Mouse (Mus musculus) heart, postnatal 4 days (tissue): ENCODE results near the gene Safb2. TPM values are rescaled to one million over a fixed set of nuclear protein-coding genes. Genes with fewer than 3 reads are reported as not detected.

Source experiments
- DNase-seq: peaks from one replicate; pipeline ENCODE4 v3.0.0; 2021
- total RNA-seq, 2 experiments: library from RNA; stranded (reverse); gene quantifications; 2 replicates each; pipeline ENCODE4 v1.2.3; 2021

Gene Safb2
- total RNA-seq, 2 experiments from 2014 or later, result 69.2 to 70.0 TPM

DNA sequence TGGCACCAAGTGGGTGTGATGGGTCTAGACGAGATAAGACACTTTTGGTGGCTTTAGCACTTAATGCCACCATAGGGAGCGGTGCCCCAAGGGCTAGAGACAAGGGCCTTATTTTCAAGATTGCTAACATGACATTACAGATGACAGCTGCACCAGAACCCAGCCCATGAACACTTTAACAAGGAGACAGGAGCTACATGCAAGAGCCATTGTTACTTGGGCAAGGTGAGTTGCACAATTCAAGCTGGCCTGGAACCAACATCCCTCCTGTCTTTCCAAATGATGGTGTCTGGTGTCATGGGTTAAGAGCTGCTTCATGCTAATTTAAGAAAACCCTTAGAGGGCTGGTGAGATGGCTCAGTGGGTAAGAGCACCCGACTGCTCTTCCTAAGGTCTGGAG lies 25.0 kb downstream of the Safb2 start:
- no peak for DNase-seq

DNA sequence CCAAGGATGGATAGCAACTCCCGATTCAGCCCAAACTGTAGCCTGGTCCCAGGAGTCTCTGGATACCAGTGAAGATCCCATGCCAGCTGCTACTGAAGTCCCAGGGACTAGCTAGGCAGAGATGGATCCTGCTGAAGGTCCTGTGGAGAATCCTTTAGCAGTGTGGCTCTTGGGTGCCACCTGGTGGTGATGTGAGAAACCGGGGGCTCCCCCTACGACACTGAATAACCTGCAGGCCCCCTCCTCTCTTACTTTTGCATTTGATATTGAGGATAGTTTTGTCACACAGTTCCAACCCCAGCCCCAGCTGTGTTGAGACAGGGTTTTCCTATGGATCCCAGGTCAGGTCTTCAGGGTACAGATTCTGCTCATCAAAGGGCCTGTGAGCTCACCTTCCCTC lies 25.9 kb downstream of the Safb2 start:
- DNase-seq, result peak; percentile 78

DNA sequence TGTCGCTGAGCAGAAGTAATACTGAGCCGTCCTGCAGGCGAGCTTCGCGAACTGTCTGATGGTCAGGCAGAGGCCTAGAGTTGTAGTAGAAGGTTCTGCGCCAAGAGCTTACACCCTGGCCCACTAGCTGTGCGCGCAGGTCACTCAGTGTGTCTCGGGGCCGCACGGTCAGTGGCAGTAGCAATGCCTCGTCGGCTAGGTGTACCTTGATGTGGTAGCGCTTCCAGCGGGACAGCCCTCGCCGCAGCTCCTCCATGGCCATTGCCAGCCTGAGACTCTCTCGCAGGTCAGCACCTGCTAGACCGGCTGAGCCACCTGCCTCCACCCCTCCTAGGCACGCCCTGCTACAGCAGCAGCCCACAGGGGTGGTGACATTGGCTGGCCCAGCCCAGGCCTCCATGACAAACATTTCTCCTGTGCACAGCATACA lies 30.2 kb downstream of the Safb2 start, which contains the start of gene Gm20219:
Gm20219 (minus strand) TSS at position 266 of the 430 bp plus-strand sequence.
- DNase-seq, result no peak

DNA sequence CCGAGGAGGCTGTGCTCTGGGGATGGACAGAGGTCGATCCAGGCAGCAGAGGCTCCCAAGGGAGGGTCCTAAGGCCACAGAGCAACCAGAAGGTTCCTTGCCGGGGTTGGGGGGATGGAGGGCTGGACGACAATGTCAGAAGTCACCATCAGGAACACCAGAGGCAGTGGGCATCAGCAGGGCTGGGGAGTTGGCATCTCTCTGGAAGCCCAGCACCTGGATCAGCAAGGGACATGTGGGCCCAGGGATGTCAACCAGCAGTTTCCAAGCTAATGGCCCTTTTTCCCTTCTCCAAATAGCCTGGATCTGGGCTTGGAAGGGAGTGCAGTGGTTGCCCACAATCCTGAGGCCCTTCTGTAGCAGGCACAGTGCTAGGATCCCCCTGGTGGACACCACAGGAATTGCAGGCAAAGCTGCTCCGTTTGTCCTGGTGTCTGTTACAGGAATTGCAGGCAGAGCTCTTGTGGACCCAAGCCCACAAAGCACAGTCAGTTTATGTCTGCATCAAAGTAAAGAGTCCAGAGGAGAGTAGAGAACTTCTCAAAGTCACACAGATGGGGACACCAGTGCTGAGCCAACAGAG lies 31.5 kb downstream of the Safb2 start:
- peak; percentile 81 for DNase-seq

DNA sequence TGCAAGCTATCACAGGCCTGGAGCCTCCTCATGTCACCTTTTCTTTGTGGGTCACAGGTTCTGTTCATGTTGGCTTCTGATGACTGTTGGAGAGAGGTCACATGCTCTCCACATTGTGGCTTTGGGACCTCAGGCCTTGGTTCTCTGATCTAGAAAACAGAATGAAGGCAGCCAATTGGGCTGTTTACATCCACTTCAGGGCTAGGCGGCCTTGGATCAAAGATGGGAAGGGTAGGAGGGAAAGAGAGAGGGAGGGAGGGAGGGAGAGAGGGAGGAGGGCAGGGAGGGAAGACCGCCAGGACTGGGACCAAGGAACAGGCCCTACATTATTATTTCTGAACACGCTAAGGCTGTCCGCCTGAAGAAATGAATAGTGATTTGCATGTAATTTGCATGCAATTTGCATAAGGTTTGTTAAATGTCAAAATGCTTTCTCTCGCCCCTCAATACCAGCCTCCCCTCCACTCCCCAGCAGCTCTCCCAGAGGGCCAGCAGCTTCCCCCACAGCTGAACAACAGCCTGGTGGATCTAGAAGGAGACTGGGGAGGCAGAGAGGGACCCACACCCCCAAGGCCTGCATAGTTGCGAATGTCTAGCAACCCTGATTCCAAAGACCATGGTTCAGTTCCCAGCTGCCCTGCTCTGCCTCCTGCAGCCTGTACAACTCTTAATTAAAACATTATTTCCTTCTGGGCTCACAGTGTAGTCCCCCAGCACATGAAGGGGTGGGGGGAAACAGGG lies 32.4 kb downstream of the Safb2 start:
- DNase-seq, result no peak

DNA sequence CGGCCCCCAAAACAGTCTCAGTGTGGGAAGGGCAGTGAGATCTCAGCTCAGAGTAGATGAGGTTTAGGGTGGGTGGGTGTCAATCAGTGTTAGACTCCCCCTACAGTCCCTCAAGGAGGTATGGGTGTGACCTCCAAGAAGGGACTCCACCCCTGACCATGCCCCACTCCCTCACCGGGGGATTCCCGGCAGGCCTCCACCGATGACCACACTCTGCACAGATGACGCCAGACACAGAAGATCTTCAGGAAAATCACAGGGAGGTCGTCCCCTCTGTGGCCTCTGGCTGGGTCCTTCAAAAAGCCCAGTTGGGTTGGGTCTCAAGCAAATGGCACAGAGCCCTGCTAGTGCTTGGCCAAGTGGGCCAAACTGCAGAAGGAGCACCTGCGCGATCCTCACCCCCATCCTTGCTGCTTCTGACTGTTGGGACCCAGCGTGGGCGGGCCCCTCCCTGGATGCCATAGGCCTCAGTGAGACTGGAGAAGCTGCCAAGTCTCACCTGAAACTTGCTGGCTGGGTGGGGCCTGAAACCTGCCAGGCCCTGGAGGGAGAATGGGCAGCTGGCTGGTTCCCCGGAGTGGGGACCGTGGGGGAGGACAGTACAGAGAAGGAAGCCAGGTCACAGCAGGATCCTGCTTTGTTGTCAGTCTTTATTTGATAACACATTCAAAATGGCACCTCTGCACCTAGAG lies 33.5 kb downstream of the Safb2 start:
- peak; percentile 5 for DNase-seq

DNA sequence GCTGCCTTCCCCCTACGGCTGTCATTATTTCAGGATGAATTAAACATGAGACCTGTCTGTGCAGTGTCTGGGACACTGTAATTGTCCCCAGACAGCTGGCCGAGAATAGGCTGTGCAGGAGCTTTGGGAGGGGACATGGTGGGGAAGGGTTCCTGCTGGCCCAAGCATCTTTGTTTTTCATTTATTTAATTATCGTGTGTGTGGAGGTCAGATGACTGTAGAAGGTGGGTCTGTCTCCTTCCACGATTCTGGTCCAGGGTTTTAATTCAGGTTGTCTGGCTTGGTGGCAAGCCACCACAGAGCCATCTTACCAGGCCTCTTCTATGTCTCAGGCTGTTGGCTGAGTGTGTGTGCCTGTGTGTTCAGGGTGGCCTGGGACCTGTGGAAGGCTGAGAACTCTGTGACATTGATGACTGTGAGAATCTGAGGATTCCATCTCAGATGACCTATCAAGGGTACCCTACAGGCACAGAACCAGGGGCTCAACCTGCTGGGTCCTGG lies 35.7 kb downstream of the Safb2 start:
- no peak for DNase-seq

DNA sequence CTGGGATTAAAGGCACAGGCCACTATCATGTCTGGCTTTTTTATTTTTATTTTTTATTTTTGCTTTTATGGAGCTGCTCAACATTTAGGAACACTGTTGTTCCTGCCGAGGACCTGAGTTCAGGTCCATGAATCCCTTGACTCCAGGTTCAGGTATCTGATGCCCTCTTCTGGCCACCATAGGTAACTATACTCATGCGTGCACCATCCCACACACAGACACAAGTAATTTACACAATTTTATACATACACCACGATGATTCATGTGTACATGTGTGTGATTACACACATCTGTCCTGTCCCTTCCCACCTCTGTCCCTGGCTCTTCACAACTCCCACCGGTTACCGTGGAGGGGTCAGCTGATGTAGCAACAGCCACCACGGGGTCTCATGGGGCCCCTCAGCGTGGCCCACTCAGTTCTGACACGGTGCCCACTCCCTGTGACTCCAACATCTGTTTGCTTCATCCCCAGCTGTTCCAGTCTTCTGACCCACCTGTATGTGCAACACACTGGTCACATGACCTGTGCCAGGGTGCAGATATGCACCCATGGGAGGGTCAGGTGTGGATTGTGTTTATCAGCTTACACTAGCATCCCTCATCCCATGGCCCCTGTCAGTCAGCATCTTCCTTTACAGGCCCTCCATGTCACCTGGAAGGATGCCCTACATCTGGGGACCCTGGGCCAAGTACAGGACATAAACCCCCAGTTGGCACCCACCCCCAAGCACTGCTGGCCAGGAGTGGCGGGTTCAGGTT lies 36.4 kb downstream of the Safb2 start:
- DNase-seq, result peak; percentile 4

DNA sequence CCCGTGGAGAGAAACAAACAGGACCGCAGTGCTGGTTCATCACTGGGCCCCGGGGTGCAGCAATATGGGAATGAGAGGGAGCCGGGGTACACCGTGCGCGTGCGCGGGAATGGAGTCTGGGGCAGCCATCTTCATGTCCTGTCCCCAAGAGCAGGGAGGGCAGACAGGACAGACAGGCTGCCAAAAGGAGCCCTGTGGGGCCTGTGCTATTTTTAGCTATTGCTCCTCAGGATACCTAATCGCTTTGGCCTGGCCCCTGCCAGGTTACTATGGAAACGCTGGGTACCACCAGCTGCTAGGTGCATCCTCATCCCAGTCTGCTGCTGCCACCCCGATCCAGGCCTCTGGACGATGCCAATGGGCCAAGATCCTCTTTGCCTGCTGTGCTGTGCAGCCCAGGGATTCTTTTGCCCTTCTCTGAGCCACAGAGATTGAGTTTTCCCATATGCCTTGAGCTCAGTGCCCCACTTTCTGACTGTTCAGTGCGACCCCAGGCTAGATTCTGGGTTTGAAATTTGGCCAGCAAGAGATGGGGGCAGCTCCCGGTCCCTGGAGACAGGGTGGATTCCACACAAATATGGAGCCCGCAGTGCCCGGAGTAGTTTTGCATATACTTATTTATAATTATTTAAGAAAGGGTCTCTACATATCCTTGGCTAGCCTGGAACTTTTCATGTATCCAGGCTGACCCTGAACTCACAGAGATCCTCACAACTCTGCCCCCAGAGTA lies 37.1 kb downstream of the Safb2 start:
- DNase-seq, result peak; percentile 32

DNA sequence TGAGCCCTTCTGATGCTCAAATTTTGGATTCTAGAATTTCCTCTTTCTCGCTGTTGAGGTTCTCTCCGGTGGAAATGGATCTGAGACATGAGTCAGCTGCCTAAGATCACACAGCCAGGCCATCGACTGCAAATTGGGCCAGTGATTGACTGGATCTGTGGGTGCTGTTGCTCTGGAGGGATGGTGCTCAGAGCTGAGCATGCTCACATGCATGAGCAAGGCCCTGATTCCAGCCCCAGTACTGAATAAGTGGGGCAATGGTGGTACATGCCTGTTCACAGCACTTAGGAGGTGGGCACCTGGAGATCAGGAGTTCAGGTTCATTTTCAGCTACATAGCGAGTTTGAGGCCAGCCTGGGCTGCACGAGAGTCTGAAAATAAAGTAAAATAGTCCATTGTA lies 37.8 kb downstream of the Safb2 start:
- DNase-seq, result no peak

DNA sequence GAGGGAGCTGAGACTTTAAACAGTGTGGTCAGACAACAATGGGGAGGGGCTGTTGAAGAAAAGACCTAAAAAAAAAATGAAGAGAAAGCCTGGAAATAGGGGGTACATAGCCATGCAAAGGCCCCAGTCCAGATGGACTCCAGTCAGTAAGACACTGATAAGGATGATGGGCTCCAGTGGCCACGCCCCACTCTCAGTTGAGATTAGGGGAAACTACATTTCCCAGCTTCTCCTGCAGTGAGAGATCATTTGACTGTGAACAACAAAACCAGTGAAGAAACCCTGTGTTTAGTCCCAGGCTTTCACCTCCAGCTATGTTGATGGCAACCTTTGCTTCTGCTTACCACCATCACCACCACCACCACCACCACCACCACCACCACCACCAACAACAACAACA lies 38.4 kb downstream of the Safb2 start:
- no peak for DNase-seq

DNA sequence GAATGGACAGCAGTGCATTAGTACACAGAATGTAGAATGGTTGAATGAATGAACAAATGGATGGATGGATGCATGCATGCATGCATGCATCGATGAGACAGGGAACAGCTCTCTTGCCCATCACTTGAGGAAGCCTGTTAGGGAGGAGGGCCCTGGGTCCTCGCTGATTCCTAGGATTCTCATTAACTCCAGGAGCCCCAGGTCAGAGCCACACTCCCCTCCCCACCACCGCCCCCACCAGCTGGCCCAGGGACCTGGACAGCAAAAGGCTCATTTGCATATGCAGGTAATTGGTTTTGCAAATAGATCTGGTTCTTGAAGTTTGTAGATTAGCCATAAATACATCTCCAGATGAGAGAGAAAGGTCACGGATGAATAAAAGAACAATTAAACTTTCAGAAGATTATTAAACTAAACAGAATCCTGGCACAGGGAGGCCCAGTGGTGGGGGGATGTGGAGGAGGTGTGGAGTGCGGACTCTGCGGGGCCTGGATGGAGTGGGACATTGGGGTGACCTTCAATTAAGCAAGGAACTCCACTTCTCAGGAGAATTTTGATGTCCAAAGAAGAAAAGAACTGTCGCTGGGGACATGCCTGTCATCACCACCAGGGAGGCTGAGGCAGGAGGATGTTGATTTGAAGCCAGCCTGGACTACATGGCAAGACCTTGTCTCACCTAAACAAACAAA lies 39.5 kb downstream of the Safb2 start:
- DNase-seq, result no peak

DNA sequence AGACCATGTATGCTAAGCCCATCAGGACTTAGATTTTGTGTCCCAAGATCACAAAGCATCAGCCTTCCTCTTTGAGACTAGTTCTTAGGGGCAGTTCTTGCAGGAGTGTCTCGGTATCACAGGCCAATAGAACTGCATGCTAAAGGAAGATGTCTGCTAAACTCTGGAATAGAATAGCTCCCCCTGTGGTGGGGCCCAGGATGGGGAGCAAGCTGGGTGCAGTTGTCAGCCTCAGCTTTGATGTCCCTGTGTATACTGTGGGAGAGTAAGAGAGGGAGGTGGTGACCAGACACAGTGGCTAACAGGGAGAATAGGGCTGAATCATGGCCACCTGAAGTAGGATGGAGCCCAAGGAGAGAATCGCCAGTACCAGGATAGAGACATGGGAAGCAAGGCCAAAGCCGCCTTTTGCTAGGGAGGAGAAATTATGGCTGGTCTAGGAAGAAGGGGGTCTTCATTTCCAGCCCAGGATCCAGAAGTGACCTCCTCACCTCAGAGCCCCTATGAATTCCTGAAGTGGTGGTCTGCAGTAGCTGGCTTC lies 40.6 kb downstream of the Safb2 start:
- peak; percentile 3 for DNase-seq

DNA sequence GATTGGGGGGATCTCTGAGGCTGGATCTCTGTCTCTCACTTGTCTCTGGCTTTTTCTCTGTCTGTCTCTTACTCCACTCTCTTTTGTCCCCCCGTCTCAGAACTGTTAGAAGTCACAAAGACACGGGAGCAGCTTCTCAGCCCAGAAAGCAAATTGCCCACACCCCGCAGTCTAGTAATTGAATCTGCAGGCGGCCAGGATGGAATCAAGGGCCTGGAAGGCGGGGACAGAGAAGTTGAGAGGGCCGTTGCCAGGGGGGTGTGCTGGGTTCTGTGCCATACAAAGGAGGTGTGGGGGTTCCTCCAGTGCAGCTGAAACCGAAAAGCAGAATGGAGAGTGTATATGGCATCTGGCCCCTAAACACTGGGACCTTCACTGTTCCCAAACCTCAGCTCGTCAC lies 41.6 kb downstream of the Safb2 start:
- DNase-seq, result no peak

DNA sequence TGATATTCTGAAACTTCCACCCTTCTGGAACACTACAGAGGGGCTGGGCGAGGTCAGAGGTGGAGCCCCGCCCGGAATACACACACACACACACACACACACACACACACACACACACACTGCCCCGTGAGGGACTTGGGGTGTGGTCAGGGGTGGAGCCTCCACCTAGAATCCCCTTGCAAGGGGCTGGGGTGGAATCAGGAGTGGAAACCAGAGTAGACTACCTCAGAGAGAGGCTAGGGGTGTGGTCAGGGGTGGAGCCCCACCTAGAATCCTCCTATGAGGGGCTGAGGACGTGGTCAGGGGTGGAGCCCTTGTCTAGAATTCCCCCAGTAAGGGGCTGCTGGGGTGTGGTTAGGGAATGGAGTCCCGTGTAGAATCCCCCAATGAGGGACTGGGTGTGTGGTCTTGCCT lies 43.8 kb downstream of the Safb2 start:
- peak; percentile 3 for DNase-seq

DNA sequence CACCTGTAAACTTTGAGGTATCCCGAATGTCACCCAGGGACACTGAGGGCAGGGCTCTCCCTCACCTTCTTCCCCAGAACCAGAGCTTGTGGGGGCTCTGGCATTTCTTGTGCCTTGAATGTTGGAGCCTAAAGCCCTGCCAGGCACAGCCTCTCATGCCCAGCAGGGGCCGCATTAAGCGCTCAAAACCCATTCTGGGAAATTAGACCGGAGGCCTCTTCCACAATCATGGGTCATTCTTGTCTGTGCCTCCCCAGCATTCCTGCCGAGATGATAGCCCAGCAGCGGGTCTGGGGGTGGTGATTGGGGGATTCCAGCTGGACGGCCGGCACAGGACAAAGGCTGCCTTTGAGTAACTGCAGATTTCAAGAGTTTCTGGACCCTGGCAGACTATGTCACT lies 46.5 kb downstream of the Safb2 start:
- peak; percentile 19 for DNase-seq

DNA sequence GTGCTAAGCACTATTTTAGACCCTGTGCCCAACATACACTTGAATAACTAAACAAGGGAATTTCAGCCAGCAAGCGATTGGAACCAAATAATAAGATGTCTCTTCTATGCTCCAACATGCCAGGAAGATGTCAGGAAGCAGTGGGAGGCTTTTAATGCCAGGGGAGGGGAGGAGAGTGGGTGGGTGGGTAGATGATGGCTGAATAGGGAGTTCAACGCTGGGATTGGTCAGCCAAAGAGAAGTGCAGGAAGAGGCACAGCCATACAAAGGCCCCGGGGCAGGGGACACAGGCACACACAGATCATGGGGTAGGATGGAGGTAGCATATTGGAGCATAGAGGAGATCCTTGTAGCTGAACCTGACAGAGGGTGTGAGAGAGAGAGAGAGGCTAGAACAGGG lies 47.5 kb downstream of the Safb2 start:
- DNase-seq, result no peak

DNA sequence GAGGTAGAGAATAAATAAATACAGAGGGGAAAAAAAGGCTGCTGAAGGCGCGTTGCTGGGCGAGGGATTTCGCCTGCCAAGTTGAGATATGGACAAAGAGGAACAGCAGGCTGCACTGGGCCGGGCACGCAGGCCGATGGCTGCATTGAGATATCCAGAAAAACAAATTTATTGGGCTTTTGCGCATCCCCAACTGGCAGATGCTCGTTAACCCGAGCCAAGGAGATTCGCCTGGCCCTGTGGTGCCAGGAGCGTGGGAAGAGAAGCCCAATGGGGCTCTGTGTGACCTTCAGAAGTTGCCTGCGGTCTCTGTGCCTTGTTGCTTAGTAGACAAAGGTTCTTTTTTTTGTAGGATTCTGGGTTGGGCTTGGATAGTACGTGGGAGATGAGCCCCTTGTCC lies 48.2 kb downstream of the Safb2 start:
- DNase-seq, result no peak

DNA sequence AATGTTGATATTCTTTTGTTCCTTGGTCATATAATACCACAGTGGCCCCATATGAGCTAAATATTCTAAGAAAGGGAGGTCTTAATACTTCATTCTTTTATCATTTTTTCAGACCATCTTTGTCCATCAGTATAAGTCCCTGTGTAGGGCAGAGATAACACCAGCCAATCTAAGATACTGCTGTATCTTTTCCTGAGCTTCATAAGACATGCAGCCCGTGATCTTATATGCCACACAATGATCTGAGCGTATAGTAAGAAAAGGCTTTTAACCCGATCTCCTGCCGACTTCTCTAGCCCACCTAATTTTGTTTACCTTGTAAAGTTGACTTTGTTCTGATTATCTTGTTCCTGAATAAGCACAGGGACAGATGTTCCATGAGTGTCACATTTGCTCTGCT lies 59.4 kb downstream of the Safb2 start:
- no peak for DNase-seq

DNA sequence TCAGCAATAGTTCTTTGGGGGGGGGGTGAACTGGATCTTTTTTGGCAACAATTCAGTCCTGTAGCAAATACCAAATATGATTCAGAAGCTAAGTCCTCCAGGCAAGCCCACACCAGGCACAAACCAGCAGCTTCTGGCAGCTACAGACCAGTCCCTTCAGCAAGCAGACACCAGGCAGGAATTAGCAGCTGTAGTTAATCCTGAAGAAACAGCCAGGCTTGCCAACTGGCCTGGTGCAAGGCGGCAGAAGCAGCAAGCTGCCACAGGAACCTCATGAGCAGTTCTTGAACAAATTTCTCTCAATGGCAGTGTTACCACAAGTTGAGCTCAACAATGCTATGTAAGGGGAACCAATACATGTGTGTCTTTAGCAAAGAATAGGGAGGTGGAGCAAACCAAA lies 61.6 kb downstream of the Safb2 start:
- no peak for DNase-seq
